Mouse (Mus musculus) Patski (cell line): ENCODE results near the gene Sstr5. TPM values are rescaled to one million over a fixed set of nuclear protein-coding genes. Genes with fewer than 3 reads are reported as not detected.

Experiments
- ATAC-seq: fragments of 100-300 bp; one replicate; pipeline ENCODE4 v1.8.0; 2021
- CTCF ChIA-PET: fragments of 350-600 bp; sonication (Branson Sonifier 250); formaldehyde crosslinking; loops from one replicate; lab custom pipeline; 2022; ENCODE audit warnings: inconsistent platforms; lab: Charles Lee
- POLR2A ChIA-PET: fragments of 350-600 bp; sonication (Branson Sonifier 250); formaldehyde crosslinking; loops from one replicate; lab custom pipeline; 2022; ENCODE audit warnings: antibody characterized with exemption, inconsistent platforms; lab: Charles Lee
- DNase-seq: peaks from one replicate; pipeline ENCODE4 v3.0.0-alpha.2; 2011; ENCODE audit warnings: low read depth, low spot score
- H3K27me3 ChIP-seq: fragments of 371-371 bp; one replicate; pipeline ENCODE4 v1.5.1; 2021
- CTCF ChIP-seq: fragments of 100-300 bp; IDR thresholded peaks from one replicate; pipeline ENCODE4 v1.5.1; 2021
- in situ Hi-C: fragments of 300-500 bp; cut with MboI; formaldehyde crosslinking; loops from 3 replicates; pipeline ENCODE4 v1.11.1; 2018; ENCODE audit warnings: low pct_unique_long_range_greater_than_20kb, mixed read lengths
- polyA plus RNA-seq: library from polyadenylated mRNA; unstranded; gene quantifications from one replicate; pipeline ENCODE4 v1.2.3, GENCODE M21; 2021

Sstr5 gene
- not detected for polyA plus RNA-seq

DNA sequence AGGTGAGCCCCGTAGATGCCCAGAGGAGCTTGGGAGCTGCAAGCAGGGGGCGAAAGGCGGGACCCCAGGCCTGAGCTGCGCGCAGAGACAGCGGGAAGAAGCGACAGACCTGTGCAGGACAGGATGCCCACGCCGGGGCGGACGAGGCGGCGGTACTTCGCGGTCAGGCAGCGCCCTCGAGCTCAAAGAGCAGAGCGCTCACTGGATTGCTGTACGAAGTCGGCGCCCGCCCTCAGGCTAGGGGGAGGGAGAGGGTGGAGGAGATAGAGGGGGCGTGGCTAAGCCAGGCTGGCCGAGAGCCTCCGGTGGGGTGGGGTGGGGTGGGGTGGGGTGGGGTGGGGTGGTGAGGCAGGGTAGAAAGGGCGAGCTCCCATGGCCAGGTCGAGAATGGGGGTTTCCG lies at the start of gene Sstr5:
TSS of gene Sstr5 (minus strand) at position 276 of the 400 bp plus-strand sequence.
- H3K27me3 ChIP-seq = peaks cover 22% of the 10 kb centered on the region
- no peak for TF ChIP-seq CTCF
- in situ Hi-C loops = no loop called here
- no peak for DNase-seq
- ChIA-PET POLR2A (no interaction called here), CTCF (no interaction called here)
- ATAC-seq = no peak

DNA sequence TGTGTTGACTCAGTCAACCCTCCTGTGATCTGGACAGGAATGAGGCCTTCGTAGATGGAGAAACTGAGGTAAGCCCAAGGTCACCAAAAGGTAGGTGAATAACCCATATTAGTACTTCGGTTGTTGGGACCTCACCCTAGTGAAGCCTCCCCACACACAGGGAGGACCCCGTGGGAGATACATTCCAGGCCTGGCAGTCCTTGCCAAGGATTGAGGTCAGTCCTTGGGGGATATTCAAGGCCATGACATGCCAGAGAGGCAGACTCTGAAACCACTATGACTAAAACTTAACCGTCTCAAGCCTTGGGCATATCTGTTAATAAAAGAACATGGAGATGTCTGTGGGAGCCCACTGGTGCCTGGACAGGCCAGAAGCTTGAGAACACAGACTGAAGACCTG lies 44.7 kb upstream of the Sstr5 start:
- ATAC-seq = peak; percentile 23
- in situ Hi-C loops = no loop called here
- TF ChIP-seq CTCF = no peak
- CTCF ChIA-PET = interaction anchor here (2.8 to 3.7 kb wide), 2 partner anchors 11 to 26 kb away, joined by 14 to 24 read pairs; no protein-coding TSS in a partner anchor
- peak; percentile 74 for DNase-seq
- POLR2A ChIA-PET = interaction anchor here (1.2 to 2.5 kb wide), 3 partner anchors 9 to 28 kb away, joined by 3 to 14 read pairs (median 5); partner anchors contain the start of gene Sox8
- H3K27me3 ChIP-seq = no peaks in the 10 kb centered on the region

DNA sequence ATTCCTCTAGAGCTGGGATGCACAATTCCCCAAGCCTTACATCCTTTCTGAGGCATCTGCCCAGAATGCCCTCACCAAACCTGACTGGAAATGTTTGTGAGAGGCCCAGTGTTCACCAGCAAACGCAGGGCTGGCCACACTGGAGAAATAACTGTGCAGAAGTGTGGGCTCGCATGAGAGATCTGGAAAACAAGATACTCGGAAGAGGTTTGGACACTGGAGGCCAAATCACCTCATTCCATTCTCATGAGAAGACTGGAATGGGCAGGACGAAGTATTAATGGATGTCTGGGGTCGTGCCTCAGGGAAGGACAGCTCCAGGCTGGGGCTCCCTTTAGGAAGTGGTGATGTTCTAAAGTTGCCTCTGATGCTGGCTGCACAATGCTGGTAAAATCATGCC lies 43.6 kb upstream of the Sstr5 start:
- ChIA-PET POLR2A (interaction anchor here (0.7 to 2.5 kb wide), 4 partner anchors 8 to 664 kb away, joined by 3 to 14 read pairs (median 4); partner anchors contain the start of gene Sox8), CTCF (interaction anchor here (1.1 to 3.7 kb wide), 3 partner anchors 12 to 27 kb away, joined by 3 to 24 read pairs (median 14); no protein-coding TSS in a partner anchor)
- DNase-seq (peak; percentile 93), ATAC-seq (peak; percentile 36)
- no peaks in the 10 kb centered on the region for H3K27me3 ChIP-seq
- no peak for TF ChIP-seq CTCF
- in situ Hi-C loops = no loop called here

DNA sequence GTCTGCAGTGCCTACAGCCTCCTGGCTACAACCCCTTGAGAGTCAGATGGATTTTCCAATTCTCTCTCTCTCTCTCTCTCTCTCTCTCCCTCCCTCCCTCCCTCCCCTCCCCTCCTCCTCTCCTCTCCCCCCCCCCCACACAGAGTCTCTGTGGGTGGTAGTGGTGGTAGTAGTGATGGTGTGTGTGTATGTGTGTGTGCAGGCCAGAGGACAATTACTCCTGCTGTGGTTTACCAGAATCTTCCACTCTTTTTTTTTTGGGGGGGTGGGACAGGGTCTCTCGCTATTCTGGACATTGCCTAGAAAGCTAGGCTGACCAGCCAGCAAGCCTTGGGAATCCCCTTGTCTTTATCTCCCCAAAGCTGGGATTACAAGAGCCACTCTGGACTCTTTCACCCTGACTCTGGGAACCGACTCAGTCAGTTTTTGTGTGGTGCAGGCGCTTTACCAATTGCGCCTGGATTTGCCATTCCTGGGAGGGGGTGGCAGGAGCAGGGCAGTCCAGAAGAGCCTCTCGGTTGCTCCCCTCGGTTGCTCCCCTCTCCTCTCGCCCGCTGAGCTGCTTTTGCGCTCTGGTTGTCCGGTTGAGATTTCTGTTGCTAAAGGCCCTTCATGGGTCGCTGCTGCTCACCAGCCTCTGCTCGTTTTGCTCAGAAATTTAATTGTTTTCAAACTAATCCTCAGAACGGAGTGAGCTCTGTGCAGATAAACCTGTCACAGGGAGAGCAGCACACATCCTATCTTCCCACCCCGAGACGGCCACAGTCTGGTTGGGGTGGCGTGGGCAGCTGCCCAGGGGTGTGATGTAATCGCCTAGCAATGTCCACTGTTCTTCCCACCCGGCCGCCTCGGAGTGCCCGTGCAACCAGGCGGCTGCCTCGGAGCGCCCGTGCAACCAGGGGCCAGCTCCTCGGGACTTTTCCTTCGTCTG lies 42.1 kb upstream of the Sstr5 start:
- ATAC-seq (peak; percentile 72), DNase-seq (peak; percentile 92)
- ChIA-PET POLR2A (interaction anchor here (0.6 to 1.6 kb wide), 10 partner anchors 9 to 39 kb away, joined by 3 to 7 read pairs (median 4); partner anchors contain the start of genes Lmf1 and Sox8), CTCF (interaction anchor here (0.9 to 3.7 kb wide), 5 partner anchors 13 to 63 kb away, joined by 3 to 24 read pairs (median 8); partner anchors contain the start of gene Sox8)
- H3K27me3 ChIP-seq = no peaks in the 10 kb centered on the region
- in situ Hi-C loops = no loop called here
- TF ChIP-seq CTCF = no peak

DNA sequence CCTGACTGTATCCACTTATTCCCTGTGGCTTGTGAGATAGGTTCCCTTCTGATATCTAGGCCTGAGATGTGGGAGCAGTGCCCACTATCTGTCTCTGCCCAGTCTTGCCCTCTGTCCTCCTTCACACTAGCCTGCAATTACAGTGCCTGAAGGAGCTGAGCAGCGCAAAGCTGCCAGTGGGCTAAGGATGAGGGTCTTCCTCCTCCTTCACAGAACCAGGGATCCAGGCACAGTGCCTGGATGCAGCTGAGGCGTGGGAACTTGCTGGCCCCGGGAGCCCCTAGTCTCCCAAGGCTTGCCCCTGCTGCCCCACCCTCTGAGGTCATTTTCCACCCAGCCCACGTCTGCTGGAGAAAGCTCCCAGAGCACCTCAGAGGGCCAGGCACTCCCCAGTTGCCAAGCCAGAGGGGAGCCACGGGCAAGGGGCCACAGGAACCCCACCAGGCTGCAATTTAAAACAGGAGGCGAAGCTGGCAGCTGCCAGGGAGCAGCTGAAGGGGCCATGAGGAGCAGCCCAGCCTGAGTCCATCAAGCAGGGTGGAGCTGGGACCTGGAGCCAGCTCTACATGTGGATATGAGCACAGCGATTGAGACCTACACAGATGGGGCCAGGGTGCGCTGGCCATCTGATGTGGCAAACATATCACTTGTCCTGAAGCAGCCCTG lies 33.4 kb upstream of the Sstr5 start:
- no peak for TF ChIP-seq CTCF
- in situ Hi-C loops = no loop called here
- H3K27me3 ChIP-seq = no peaks in the 10 kb centered on the region
- ChIA-PET POLR2A (interaction anchor here (1.0 kb wide), 1 partner anchor 9 kb away, joined by 4 read pairs; no protein-coding TSS in a partner anchor), CTCF (interaction anchor here (0.9 to 1.5 kb wide), 2 partner anchors 20 to 22 kb away, joined by 3 read pairs; no protein-coding TSS in a partner anchor)
- no peak for DNase-seq
- ATAC-seq = no peak

DNA sequence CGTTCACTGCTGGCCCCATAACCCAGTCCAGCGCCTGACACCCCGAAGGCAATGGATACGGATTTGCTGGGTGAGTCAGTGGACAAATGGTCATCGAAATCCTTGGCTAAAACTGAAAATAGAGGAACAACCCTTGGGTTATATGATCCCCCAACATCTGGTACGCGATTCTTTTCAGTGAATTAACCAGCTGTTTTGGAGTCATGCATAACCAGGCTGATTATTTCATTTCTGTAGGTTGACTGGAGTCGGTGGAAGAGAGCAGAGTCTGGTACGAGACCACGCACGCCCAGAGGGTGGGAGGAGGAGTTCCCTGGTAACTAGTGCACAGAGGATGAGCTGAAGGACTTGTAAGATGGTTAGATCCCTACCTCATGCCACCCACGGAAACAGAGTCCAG lies 25.0 kb upstream of the Sstr5 start:
- ChIA-PET POLR2A (no interaction called here), CTCF (no interaction called here)
- ATAC-seq = no peak
- in situ Hi-C loops = no loop called here
- no peak for DNase-seq
- no peaks in the 10 kb centered on the region for H3K27me3 ChIP-seq
- TF ChIP-seq CTCF = no peak

DNA sequence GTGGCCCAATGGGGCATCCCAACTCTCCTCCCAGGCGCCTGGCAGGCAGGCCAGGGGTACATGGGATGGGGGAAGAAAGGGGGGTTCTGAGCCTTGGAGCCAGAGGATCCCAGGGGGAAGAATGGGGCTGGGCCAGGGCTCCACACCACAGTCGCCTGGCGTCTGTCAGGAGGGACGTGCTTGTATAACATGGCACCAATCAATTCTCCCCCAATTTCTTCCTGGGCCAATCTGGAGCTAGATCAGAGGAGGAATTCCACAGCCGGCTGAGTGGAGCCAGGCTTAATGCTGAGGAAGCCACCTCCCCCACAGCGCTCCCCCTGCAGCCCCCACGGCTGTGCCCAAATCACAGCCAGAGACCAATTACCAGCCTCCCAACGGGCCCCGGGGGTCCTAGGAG lies 23.4 kb upstream of the Sstr5 start:
- ATAC-seq = no peak
- in situ Hi-C loops = no loop called here
- no peaks in the 10 kb centered on the region for H3K27me3 ChIP-seq
- no peak for TF ChIP-seq CTCF
- CTCF ChIA-PET = no interaction called here
- no peak for DNase-seq
- POLR2A ChIA-PET = interaction anchor here (0.7 kb wide), 1 partner anchor 16 kb away, joined by 3 read pairs; no protein-coding TSS in a partner anchor

DNA sequence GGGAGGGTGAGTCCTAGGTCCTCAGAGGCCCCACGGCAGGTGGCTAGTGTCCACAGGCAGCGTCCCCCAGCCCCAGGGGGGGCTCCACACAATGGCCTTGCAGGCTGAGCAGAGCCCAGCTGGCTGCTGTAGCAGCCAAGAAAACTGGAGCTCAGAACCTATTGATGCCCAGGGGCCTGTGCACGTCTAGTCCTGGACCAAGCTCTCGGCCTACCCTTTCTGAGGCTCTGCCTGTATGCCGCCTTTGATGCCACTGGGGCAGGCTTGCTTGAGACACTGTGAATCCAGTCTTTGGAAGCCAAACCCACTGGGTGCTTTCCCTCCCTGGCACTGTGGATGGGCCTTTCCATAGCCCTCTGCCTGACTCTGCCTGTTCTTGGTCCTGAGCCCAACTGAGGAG lies 22.4 kb upstream of the Sstr5 start:
- DNase-seq (no peak), ATAC-seq (no peak)
- ChIA-PET POLR2A (no interaction called here), CTCF (no interaction called here)
- no peak for TF ChIP-seq CTCF
- in situ Hi-C loops = no loop called here
- no peaks in the 10 kb centered on the region for H3K27me3 ChIP-seq

DNA sequence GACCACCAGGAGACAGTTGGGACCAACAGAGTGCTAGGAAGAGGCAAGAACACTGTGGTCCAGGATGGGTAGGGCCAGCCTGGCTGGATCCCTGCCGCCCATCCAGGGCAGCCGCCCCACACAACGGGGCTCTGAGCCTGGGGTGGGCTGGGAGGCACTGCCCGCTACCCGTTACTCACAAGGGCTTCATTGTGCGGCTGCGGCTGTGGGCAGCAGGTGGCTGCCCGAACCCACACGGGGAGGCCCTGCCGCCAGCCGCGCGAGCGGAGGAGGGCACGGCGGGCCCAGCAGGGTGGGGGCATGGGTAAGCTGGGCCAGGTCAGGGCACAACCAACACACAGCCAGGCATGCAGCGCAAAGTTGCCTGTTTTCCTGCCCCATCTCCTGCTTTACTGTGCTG lies 21.1 kb upstream of the Sstr5 start:
- TF ChIP-seq CTCF = no peak
- no peaks in the 10 kb centered on the region for H3K27me3 ChIP-seq
- ChIA-PET CTCF (interaction anchor here (0.6 to 1.5 kb wide), 2 partner anchors 10 to 50 kb away, joined by 3 to 6 read pairs; no protein-coding TSS in a partner anchor), POLR2A (no interaction called here)
- in situ Hi-C loops = no loop called here
- ATAC-seq = no peak
- no peak for DNase-seq

DNA sequence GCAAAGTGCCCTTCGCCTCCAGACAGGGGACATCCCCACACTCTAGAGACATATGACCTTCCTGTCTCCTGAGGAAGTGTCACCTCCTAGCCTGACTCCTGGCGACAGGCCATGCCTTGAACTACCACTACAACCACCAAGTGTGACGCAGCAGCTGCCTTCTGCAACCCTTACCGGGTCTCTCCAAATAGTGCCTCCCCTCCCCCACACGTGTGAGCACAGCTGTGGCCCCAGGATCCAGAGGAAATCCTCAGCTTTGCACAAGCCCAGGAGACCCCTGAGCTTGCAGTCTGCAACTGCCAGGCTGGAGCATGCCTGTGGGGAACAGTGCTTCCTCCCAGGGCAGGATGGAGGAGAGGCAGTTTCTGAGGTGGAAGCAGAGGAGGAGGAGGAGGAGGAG lies 19.2 kb upstream of the Sstr5 start:
- ATAC-seq (no peak), DNase-seq (no peak)
- in situ Hi-C loops = no loop called here
- POLR2A ChIA-PET = interaction anchor here (0.7 to 0.8 kb wide), 2 partner anchors 32 to 36 kb away, joined by 3 read pairs; no protein-coding TSS in a partner anchor
- CTCF ChIA-PET = no interaction called here
- H3K27me3 ChIP-seq = no peaks in the 10 kb centered on the region
- TF ChIP-seq CTCF = no peak
